Mouse (Mus musculus) ovary, adult 2 months (tissue): ENCODE measurements around the gene Apopt1. TPM values are rescaled to one million over a fixed set of nuclear protein-coding genes. Genes with fewer than 3 reads are reported as not detected.

ENCODE experiments used
- polyA plus RNA-seq: library from polyadenylated mRNA; depleted of rRNA; stranded (reverse); fragments of >200 nt; gene quantifications from 2 replicates; pipeline ENCODE4 v1.2.3, GENCODE M21; 2012; rRNA removed

The Apopt1 gene
- 30.4 and 52.7 TPM in 2 replicates for polyA plus RNA-seq

DNA sequence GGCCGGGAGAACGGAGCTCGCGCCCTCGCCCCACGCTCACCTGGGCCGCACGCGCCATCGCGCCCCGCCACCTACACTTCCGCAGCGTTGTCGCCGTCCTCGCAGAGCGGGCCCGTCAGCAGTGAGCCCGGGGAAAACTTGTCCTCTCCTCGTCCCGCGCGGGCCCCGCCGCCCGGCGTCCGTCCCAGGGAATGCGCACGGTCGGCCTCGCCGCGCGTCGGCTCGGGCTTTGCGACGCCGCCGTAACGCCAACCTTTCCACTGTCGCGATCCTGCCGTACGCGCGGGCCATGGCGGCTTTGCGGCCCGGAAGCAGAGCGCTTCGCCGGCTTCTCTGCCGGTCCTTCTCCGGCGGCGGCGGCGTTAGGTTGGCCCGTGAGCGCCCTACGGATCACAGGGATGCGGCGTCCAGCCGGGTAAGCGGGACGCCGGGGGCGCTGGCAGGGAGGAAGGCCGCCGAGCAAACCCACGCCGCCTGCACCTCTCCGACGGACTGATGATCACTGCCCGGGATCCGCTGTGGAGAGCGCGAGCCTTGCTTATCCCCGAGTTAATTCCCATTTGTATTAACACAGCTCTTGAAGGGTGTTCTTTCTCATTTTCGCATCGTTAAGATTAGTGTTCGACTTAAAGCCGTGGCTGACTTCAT lies at the start of gene Apopt1, which contains the start of gene Bag5:
TSS of gene Apopt1 (plus strand) at position 258 of the 648 bp plus-strand sequence.
TSS of gene Bag5 (minus strand) at position 254 of the 648 bp plus-strand sequence.

DNA sequence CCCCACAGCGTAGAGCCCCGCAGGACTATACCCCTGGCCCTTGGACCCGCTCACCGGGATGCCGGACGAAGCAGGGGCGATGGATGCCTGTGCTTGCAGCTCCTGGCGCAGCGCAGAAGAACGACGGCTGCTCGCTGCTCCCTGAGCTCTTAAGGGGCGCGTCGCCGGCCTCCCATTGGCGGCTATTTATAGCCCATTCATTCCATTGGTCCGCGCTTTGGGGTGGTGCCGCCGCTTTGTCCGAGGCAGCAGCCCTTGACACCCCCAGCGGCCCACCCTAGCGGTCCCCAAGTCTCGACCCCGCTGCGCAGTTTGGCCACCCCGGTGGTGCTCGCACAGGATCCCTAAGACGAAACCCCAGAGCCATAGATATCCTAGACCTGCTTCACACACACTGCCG lies 40.9 kb upstream of the Apopt1 start, which contains the start of gene Ckb:
TSS of gene Ckb (minus strand) at position 163 of the 400 bp plus-strand sequence.

DNA sequence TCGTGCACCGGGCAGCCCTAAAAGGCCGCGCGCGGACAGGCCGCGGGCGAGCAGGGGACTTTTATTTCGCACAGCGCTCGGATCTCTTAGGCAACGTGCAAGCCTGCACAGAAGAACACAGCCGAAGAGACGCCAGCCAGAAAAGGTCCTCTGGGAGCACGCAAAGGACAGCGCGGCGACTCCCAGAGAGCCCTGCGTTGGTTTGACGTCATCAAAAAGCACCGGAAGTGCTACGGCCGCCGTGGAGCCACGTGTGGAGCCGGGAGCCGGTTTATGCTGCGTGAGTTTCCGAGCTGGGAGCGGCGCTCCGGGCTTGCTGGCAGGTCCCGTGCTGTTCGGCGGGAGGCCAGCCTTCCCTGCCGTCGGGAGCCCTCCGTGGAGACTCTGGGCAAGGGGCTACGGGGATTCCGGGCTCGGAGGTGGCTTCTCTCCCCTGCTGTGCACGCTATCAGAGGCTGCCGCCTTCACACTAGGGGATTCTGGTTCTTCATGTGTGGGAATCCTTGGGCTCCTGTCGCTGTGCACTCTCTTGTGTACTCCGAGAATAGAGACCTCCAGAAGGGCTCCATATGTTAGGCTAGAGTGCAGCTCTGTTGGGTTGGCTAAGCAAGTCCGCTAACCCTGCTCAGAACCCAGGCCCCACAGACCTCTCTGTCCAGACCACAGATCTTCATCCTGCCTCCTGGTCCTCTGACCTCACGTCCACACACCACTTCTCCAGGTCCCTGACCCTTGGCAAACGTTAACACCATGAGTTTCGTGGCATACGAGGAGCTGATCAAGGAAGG lies 35.0 kb upstream of the Apopt1 start, which contains the start of gene Trmt61a:
TSS of gene Trmt61a (plus strand) at position 224 of the 788 bp plus-strand sequence.

DNA sequence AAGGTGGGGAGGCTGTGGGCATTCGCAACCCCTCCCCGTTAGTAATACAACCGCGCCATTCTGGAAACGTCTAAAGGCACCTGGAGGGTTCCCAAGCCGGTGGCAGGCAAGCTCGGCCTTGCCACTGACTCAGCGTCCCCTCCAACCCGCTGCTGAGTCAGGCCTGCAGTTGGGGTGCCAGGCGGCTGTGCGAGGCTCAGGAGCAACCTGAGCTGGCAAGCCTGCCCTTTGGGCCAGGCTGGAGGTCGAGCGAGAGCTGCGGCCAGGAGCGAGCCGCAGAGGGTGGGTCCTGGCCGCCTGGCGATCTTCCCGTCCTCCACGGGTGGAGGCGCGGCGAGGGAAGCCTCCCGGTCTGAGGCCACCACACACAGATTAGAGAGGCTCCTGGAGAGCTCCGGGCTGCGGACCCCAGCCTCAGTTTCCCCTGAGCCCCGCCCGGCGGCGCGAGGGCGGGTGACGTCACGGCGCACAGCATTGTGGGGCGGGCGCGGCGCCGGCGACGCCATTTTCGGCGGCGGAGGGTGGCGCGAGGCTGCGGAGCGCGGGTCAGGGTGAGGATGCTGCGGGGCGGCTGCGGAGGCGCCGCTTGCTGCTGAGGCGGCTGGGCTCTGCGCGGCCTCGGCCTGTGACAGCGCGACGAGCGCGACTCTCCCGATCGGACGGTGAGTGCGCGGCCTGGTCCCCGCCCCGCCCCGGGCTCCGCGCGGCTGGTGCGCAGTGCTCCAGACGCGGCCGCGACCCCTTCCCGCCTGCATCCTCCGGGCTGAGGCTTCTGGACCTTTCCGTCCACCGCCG lies 45.5 kb downstream of the Apopt1 start, which contains the start of gene Klc1:
TSS of gene Klc1 (plus strand) at position 469 of the 795 bp plus-strand sequence.

Other genes starting within 250 kb of the Apopt1 start
- gene Gm266, start 227.4 kb upstream of the Apopt1 start, polyA plus RNA-seq, result 17.8 and 26.1 TPM in 2 replicates
- gene Eif5, start 175.2 kb upstream of the Apopt1 start, polyA plus RNA-seq, result 68.4 and 144 TPM in 2 replicates
- gene Mark3, start 138.7 kb upstream of the Apopt1 start, polyA plus RNA-seq, result 37.1 and 48.7 TPM in 2 replicates
- 1,083 and 1,365 TPM in 2 replicates for gene Ckb, start 40.9 kb upstream of the Apopt1 start, polyA plus RNA-seq
- gene Trmt61a, start 35.2 kb upstream of the Apopt1 start, polyA plus RNA-seq, result 85.7 and 90.1 TPM in 2 replicates
- 17.5 and 20.0 TPM in 2 replicates for gene Bag5, start within 50 bp of the Apopt1 start, polyA plus RNA-seq
- gene Klc1, start 45.6 kb downstream of the Apopt1 start, polyA plus RNA-seq, result 96.8 and 108 TPM in 2 replicates
- gene Xrcc3, start 100.6 kb downstream of the Apopt1 start, polyA plus RNA-seq, result 14.1 and 20.7 TPM in 2 replicates
- 151 and 154 TPM in 2 replicates for gene Zfyve21, start 100.9 kb downstream of the Apopt1 start, polyA plus RNA-seq
- 16.1 and 17.6 TPM in 2 replicates for gene Ppp1r13b, start 194.8 kb downstream of the Apopt1 start, polyA plus RNA-seq